Mouse (Mus musculus) neural tube, embryonic 12.5 days (tissue): ENCODE results near the gene Tfe3. TPM values are rescaled to one million over a fixed set of nuclear protein-coding genes. Genes with fewer than 3 reads are reported as not detected.
"Not testable (repeated sequence)": the region's sequence is repeated elsewhere in the genome, so short reads cannot be mapped to it uniquely, and the experiment has no call there.

ENCODE experiments used
- ATAC-seq: fragments of 200-750 bp; cut with Nextera tagmentation; 2 replicates; pipeline ENCODE4 v1.8.0; 2017; ENCODE audit warnings: low read depth, mild to moderate bottlenecking, moderate TSS enrichment, moderate library complexity; ENCODE audit not compliant: low FRiP score
- H3K27ac ChIP-seq: fragments of 300-500 bp; sonication (generic); 2 replicates; pipeline ENCODE4 v1.5.1; 2016
- H3K27me3 ChIP-seq: fragments of 300-500 bp; sonication (generic); replicated peaks from 2 replicates; pipeline ENCODE4 v1.6.1; 2016; ENCODE audit warnings: mild to moderate bottlenecking
- H3K36me3 ChIP-seq: fragments of 300-500 bp; sonication (generic); 2 replicates; pipeline ENCODE4 v1.6.1; 2016; ENCODE audit warnings: mild to moderate bottlenecking
- H3K4me1 ChIP-seq: fragments of 300-500 bp; sonication (generic); 2 replicates; pipeline ENCODE4 v1.6.1; 2016
- H3K4me2 ChIP-seq: fragments of 300-500 bp; sonication (generic); replicated peaks from 2 replicates; pipeline ENCODE4 v1.6.1; 2016; ENCODE audit warnings: mild to moderate bottlenecking
- H3K4me3 ChIP-seq: fragments of 300-500 bp; sonication (generic); 2 replicates; pipeline ENCODE4 v1.5.1; 2016
- H3K9ac ChIP-seq: fragments of 300-500 bp; sonication (generic); 2 replicates; pipeline ENCODE4 v1.6.1; 2016; ENCODE audit warnings: mild to moderate bottlenecking
- H3K9me3 ChIP-seq: fragments of 300-500 bp; sonication (generic); 2 replicates; pipeline ENCODE4 v1.6.1; 2016; ENCODE audit warnings: mild to moderate bottlenecking
- WGBS: fragments of 180-500 bp; shearing (Covaris S2); methylation state at CpG from one replicate; pipeline ENCODE4 v1.1.7; 2016; 5-methylcytosine and 5-hydroxymethylcytosine counted together
- polyA plus RNA-seq: library from polyadenylated mRNA; unstranded; fragments of >200 nt; fragmentation: Nextera tagmentation; extraction: Ambion mirVana; gene quantifications from 2 replicates; pipeline ENCODE4 v1.2.1, GENCODE M21; 2016

Gene Tfe3
- 32.9 and 35.5 TPM in 2 replicates for polyA plus RNA-seq

- Histone ChIP-seq H3K4me2 (peak within 1 kb of the TSS; percentile 69), H3K9ac (peak within 1 kb of the TSS; percentile 60), H3K4me3 (peak within 1 kb of the TSS; percentile 57), H3K36me3 (peaks cover 9% of the 10 kb centered on the region; the same call in 1 of the 2 replicates), H3K9me3 (no peaks in the 10 kb centered on the region), H3K27ac (no peak within 1 kb of the TSS; the same call in 1 of the 2 replicates), H3K27me3 (no peaks in the 10 kb centered on the region), H3K4me1 (peaks cover 9% of the 10 kb centered on the region; the same call in 1 of the 2 replicates)
- peak; percentile 95 for ATAC-seq
- WGBS, result 16% methylated on average over 37 of the region's 38 CpGs
Observed at GRCm38 (mm10) chrX:7762137-7762920, at the start of gene Tfe3. Tfe3 (plus strand) TSS chrX:7762560.

- H3K9me3 ChIP-seq, H3K9ac ChIP-seq, H3K27ac ChIP-seq, ATAC-seq, H3K4me1 ChIP-seq, H3K27me3 ChIP-seq, H3K36me3 ChIP-seq: not testable (repeated sequence)
- Histone ChIP-seq H3K4me3 (0 out of 2 replicates have a peak overlapping the region, but pooled peaks have one; percentile 16), H3K4me2 (peak overlapping the region; percentile 52)
- 36% methylated on average over 6 of the region's 12 CpGs for WGBS
Observed at GRCm38 (mm10) chrX:7713764-7714134, 48.6 kb upstream of the Tfe3 start.

DNA sequence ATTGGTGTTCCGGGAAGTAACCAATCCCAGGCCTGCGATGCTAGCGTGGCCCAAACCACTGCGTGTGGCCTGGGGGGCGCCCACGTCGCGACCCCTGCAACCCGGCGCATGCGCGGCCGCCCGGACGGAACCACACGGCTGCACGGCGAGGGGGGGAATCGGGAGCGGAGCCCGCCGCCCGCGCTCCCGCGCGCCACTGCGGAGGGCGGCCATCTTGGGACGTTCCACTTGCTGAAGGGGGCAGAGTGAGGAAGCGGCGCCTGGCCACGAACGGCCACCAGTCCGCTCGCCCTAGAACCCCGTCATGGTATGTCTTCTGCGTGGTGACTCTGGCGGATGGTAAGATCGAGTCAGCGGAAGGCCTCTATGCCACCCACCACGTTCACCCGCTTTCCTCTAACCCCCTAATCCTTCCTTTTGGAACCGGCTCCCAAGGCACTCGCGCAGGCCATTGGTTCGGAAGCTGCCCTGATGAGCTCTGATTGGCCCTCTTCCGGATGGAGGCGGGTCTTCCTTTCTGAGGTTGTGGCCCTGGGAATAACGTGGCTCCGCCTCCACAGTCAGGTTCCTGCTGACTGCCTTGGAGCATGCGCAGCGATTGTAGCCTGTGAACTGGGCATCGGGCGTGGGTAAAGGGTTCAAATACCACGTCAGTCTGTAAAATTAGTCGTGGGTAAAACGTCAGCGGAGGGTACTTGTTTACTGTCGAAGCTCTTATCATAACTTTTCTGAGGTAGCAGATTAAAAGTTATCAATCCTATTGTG lies 48.0 kb upstream of the Tfe3 start, which contains the start of gene Wdr45:
Wdr45 (plus strand) TSS at position 199 of the 765 bp plus-strand sequence.
- not testable (repeated sequence) for H3K27me3 ChIP-seq
- WGBS, result 18% methylated on average over 49 of the region's 60 CpGs
- ATAC-seq, result peak; percentile 97

GRCm38 (mm10) chrX:7716058-7716457 lies 46.3 kb upstream of the Tfe3 start:
- not testable (repeated sequence) for H3K27me3 ChIP-seq, H3K9ac ChIP-seq, H3K27ac ChIP-seq, H3K4me2 ChIP-seq, H3K4me1 ChIP-seq, H3K4me3 ChIP-seq, ATAC-seq, H3K36me3 ChIP-seq, H3K9me3 ChIP-seq
- WGBS, result 53% methylated on average over 1 of the region's 1 CpGs

More for the DNA sequence above, 48.0 kb upstream of the Tfe3 start, which contains the start of gene Wdr45:
- not testable (repeated sequence) for H3K9me3 ChIP-seq, H3K36me3 ChIP-seq, H3K4me1 ChIP-seq, H3K27ac ChIP-seq, H3K9ac ChIP-seq
- H3K4me3 ChIP-seq, result 0 out of 2 replicates have a peak within 1 kb of the TSS, but pooled peaks have one; percentile 16
- H3K4me2 ChIP-seq, result peak within 1 kb of the TSS; percentile 52

- Histone ChIP-seq H3K4me1 (peaks cover 5% of the 10 kb centered on the region), H3K27me3 (no peaks in the 10 kb centered on the region), H3K4me2 (peak within 1 kb of the TSS; percentile 64), H3K36me3 (peaks cover 16% of the 10 kb centered on the region), H3K27ac (peak within 1 kb of the TSS; percentile 37; the same call in 1 of the 2 replicates), H3K4me3 (peak within 1 kb of the TSS; percentile 51), H3K9ac (peak within 1 kb of the TSS; percentile 52; the same call in 1 of the 2 replicates), H3K9me3 (no peaks in the 10 kb centered on the region)
- ATAC-seq, result peak; percentile 91
- WGBS, result 22% methylated on average over 22 of the region's 22 CpGs
Observed at GRCm38 (mm10) chrX:7721514-7722281, 40.7 kb upstream of the Tfe3 start, which contains the start of gene Gm45208. Gm45208 (plus strand) TSS chrX:7722245.

DNA sequence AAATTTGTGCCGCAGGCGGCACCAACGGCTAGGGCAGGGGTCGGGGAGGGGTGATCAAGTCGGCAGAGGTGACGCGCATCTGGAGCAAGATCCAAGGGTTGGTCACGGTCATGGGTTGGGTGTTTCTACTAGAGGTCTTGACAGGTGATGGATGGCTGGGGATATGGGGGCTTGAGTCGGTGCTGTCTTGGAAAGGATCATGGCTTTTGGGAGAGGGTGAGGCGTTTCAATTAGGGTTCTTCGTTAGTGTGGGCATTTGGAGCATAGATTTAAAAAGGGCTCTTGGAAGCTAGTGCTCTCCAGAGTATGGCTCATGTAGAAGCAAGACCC lies 40.1 kb upstream of the Tfe3 start:
- H3K9me3 ChIP-seq, result no peaks in the 10 kb centered on the region
- ATAC-seq, result no peak
- no peaks in the 10 kb centered on the region for H3K27me3 ChIP-seq
- H3K9ac ChIP-seq, result peak overlapping the region; percentile 52; the same call in 1 of the 2 replicates
- peak overlapping the region; percentile 51 for H3K4me3 ChIP-seq
- no peak overlapping the region for H3K27ac ChIP-seq
- peak overlapping the region; percentile 64 for H3K4me2 ChIP-seq
- 21% methylated on average over 11 of the region's 11 CpGs for WGBS
- H3K4me1 ChIP-seq, result peaks cover 5% of the 10 kb centered on the region
- H3K36me3 ChIP-seq, result peaks cover 16% of the 10 kb centered on the region

GRCm38 (mm10) chrX:7722691-7723090 lies 39.7 kb upstream of the Tfe3 start:
- H3K9ac ChIP-seq, result peak overlapping the region; percentile 52; the same call in 1 of the 2 replicates
- no peaks in the 10 kb centered on the region for H3K27me3 ChIP-seq
- H3K27ac ChIP-seq, result no peak overlapping the region
- peaks cover 16% of the 10 kb centered on the region for H3K36me3 ChIP-seq
- H3K4me1 ChIP-seq, result peaks cover 5% of the 10 kb centered on the region
- 35% methylated on average over 4 of the region's 4 CpGs for WGBS
- H3K4me3 ChIP-seq, result peak overlapping the region; percentile 51
- ATAC-seq, result no peak
- H3K9me3 ChIP-seq, result no peaks in the 10 kb centered on the region
- peak overlapping the region; percentile 64 for H3K4me2 ChIP-seq

DNA sequence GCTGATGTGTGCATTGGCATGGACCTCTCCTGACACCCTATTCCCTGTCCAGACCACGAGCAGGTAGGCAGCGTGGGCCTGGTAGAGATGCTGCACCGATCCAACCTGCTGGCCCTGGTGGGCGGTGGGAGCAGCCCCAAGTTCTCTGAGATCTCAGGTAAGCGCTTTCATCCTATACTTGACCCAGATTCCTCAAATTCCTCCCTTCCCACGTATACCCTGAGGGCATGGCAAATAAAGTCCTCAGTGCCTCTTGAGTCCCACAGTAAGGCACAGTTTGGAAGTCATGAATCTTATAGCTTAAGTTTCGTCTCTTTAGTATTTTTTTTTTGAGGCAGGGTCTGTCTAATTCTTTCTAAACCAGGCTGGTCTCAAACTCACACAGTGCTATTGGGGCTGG lies 38.2 kb upstream of the Tfe3 start:
- Histone ChIP-seq H3K27ac (no peak overlapping the region), H3K4me1 (peaks cover 5% of the 10 kb centered on the region), H3K9me3 (no peaks in the 10 kb centered on the region), H3K36me3 (peaks cover 16% of the 10 kb centered on the region), H3K27me3 (no peaks in the 10 kb centered on the region), H3K9ac (no peak overlapping the region), H3K4me3 (no peak overlapping the region), H3K4me2 (no peak overlapping the region)
- ATAC-seq, result no peak
- 78% methylated on average over 7 of the region's 7 CpGs for WGBS

- H3K36me3 ChIP-seq, result peaks cover 16% of the 10 kb centered on the region
- no peak overlapping the region for H3K4me3 ChIP-seq
- H3K4me1 ChIP-seq, result peaks cover 5% of the 10 kb centered on the region
- H3K9ac ChIP-seq, result no peak overlapping the region
- no peak overlapping the region for H3K4me2 ChIP-seq
- WGBS, result 94% methylated on average over 12 of the region's 12 CpGs
- no peaks in the 10 kb centered on the region for H3K27me3 ChIP-seq
- no peak overlapping the region for H3K27ac ChIP-seq
- ATAC-seq, result no peak
- H3K9me3 ChIP-seq, result no peaks in the 10 kb centered on the region
Observed at GRCm38 (mm10) chrX:7725841-7726240, 36.5 kb upstream of the Tfe3 start.

DNA sequence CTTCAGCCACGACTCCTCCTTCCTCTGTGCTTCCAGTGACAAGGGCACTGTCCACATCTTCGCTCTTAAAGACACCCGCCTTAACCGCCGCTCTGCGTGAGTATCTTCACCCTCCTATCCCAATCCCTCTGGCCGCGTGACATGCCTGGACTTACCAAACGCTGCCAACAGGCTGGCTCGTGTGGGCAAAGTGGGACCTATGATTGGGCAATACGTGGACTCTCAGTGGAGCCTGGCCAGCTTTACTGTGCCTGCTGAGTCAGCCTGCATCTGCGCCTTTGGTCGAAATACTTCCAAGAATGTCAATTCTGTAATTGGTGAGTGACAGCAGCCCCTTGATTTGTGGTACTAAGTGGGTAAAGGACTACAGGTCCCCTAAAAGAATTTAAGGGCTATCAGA lies 35.2 kb upstream of the Tfe3 start:
- 92% methylated on average over 13 of the region's 13 CpGs for WGBS
- Histone ChIP-seq H3K9ac (no peak overlapping the region), H3K4me3 (no peak overlapping the region), H3K4me1 (peaks cover 5% of the 10 kb centered on the region), H3K27ac (no peak overlapping the region), H3K4me2 (no peak overlapping the region), H3K9me3 (no peaks in the 10 kb centered on the region), H3K27me3 (no peaks in the 10 kb centered on the region), H3K36me3 (peaks cover 16% of the 10 kb centered on the region)
- no peak for ATAC-seq

DNA sequence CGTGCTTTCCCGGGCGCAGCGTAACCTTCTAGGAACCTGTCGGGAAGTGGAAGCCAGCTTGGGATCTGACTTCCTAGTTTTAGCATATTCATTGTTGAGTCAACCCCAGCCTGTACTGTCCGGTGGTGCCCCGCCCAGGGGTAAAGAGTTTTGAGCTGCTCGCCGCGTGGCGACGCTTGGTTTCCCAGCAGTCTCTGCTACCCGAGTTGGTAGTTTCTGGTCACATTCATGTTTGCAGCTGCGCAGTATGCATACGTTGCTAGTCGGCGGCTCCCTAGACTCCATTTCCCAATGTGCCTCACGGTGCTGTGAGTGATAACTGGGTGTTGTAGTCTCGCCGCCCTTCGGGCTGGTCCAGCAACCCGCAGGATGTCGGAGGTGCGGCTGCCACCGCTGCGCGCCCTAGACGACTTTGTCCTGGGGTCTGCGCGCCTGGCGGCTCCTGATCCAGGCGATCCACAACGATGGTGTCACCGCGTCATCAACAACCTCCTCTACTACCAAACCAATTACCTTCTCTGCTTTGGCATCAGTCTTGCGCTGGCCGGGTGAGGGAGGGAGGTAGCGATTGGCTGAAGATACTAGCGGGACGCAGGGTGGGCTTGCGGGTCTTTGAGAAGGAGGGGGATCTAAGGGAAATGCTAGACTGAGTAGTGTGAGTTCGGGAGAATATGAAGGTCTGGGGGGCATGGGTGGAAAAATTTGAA lies 34.0 kb upstream of the Tfe3 start, which contains the start of gene Praf2:
Praf2 (plus strand) TSS at position 225 of the 707 bp plus-strand sequence.
- no peak within 1 kb of the TSS for H3K27ac ChIP-seq
- 17% methylated on average over 42 of the region's 42 CpGs for WGBS
- peak; percentile 92 for ATAC-seq
- peak within 1 kb of the TSS; percentile 55 for H3K9ac ChIP-seq
- no peaks in the 10 kb centered on the region; the same call in 1 of the 2 replicates for H3K4me1 ChIP-seq
- peaks cover 16% of the 10 kb centered on the region for H3K36me3 ChIP-seq
- H3K4me2 ChIP-seq, result peak within 1 kb of the TSS; percentile 59
- H3K9me3 ChIP-seq, result no peaks in the 10 kb centered on the region
- peak within 1 kb of the TSS; percentile 40 for H3K4me3 ChIP-seq
- no peaks in the 10 kb centered on the region for H3K27me3 ChIP-seq
